In the genomic region with DNA sequence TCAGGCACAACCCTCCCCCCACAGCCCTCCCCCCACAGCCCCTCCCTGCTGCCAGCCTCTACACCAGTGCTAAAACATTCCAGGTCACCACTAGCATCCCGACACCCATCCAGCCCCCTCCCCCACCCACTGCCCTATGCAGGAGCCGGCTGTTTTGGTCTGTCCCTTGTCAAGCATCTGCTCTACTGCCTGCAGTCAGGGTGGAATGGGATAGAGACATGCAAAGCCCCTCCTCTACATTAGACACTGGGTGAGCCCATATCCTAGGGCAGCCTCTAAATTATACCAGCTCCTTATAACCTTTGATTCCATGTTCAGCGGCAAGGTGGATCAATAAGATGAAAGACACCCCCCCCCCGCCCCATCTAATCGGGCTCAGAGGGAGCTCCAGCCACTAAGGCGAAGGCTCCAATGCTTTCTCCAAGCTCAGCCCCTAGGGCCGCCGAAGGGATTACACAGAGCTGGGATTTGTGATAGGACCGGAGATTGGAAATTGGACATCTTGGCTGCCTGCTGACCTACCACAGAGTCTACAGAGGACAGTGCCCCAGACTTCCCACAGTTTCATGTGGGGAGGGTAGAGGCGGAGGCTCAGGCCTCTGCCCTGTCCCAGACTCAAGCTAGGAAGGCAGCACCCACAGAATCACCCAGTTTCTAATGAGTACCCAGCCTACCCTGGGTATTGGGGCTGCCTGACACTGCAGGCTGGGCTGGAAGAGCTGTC, we compare ENCODE assay signal across 25 mouse cellular contexts. TPM values are rescaled to one million over a fixed set of nuclear protein-coding genes. Genes with fewer than 3 reads are reported as not detected.
A peak's percentile ranks its signal among the peaks of the same experiment; 100 is the strongest.
DNase-seq lines count a peak whose midpoint lies in the region; ATAC-seq and TF ChIP-seq lines count a peak whose summit lies in the region.
"Had no signal": no experiment of that assay in that cellular context is flagged by ENCODE, and none has a peak within 500 bp of the region (broad histone marks: within the 10 kb centered on the region; RNA-seq: fewer than 3 reads in every experiment).

No protein-coding gene starts in this region.

- H3K4me3 ChIP-seq in heart, embryonic 10.5 days, result 0 out of 2 replicates have a peak overlapping the region, but pooled peaks have one; percentile 22
- H3K4me3 ChIP-seq in midbrain, embryonic 14.5 days (replicated peaks; ENCODE audit: low read depth, low read length), result no peak overlapping the region
- no peak overlapping the region for H3K4me3 ChIP-seq in forebrain, postnatal 0 days (ENCODE audit: low read depth, low read length)
- H3K4me3 ChIP-seq: heart, embryonic 12.5 days; hindbrain, embryonic 13.5 days; limb, embryonic 13.5 days; liver, embryonic 12.5 days had no signal

- H3K9ac ChIP-seq in midbrain, embryonic 14.5 days (replicated peaks; ENCODE audit: low read length), result no peak overlapping the region
- no peak overlapping the region for H3K9ac ChIP-seq in forebrain, postnatal 0 days
- H3K9ac ChIP-seq: heart, embryonic 12.5 days; hindbrain, embryonic 13.5 days; limb, embryonic 13.5 days; liver, embryonic 12.5 days had no signal

- peaks cover 49% of the 10 kb centered on the region for H3K4me1 ChIP-seq in heart, embryonic 10.5 days
- peaks cover 46% of the 10 kb centered on the region for H3K4me1 ChIP-seq in midbrain, embryonic 14.5 days (ENCODE audit: control insufficient read depth, insufficient read depth, low read length)
- H3K4me1 ChIP-seq in forebrain, postnatal 0 days (ENCODE audit: insufficient read depth), result peaks cover 8% of the 10 kb centered on the region

- peak overlapping the region; percentile 7; the same call in 1 of the 2 replicates for H3K27ac ChIP-seq in heart, embryonic 10.5 days
- H3K27ac ChIP-seq in midbrain, embryonic 14.5 days (replicated peaks; ENCODE audit: low read depth, low read length), result peak overlapping the region; percentile 28; the same call in 1 of the 2 replicates
- no peak overlapping the region for H3K27ac ChIP-seq in forebrain, postnatal 0 days (ENCODE audit: low read depth, low read length)
- H3K27ac ChIP-seq: kidney, postnatal 0 days; limb, embryonic 13.5 days; liver, embryonic 12.5 days had no signal

- ATAC-seq in midbrain, embryonic 14.5 days (ENCODE audit: low FRiP score, low TSS enrichment), result no peak
- ATAC-seq in forebrain, postnatal 0 days, result no peak
- ATAC-seq: forebrain, embryonic 16.5 days; inflammation-experienced regulatory T-cells, adult 6 months; liver, embryonic 12.5 days had no signal

- no peak overlapping the region for H3K4me2 ChIP-seq in midbrain, embryonic 14.5 days (ENCODE audit: low read length)
- H3K4me2 ChIP-seq in forebrain, postnatal 0 days (ENCODE audit: low read depth), result no peak overlapping the region
- H3K4me2 ChIP-seq: heart, embryonic 12.5 days; hindbrain, embryonic 13.5 days; limb, embryonic 13.5 days; liver, embryonic 12.5 days had no signal

- DNase-seq in heart, embryonic 10.5 days (ENCODE audit: low spot score), result no peak
- no peak for DNase-seq in heart, postnatal 4 days
- DNase-seq in cerebellum, adult 18-20 months, result peak; percentile 46 to 60
- DNase-seq in cerebellum, adult 9-11 months, result peak; percentile 70
- DNase-seq in midbrain, embryonic 14.5 days, result no peak
- DNase-seq in lung, postnatal 14 days, result no peak
- no peak for DNase-seq in gastrocnemius, postnatal 25 days
- no peak for DNase-seq in forebrain, postnatal 0 days
- DNase-seq: adrenal gland, postnatal 25 days; embryo, embryonic 11 days; heart, postnatal 14 days; kidney, adult 18-20 months; layer of hippocampus, adult 9-11 months; lung, adult 18-20 months; right cerebral cortex, adult 18-20 months; thymus, adult 18-20 months; thymus, postnatal 36 days had no signal

- TF ChIP-seq CTCF in forebrain, postnatal 0 days (IDR thresholded peaks at IDR 0.05; ENCODE audit: low read depth), result no peak

- no peaks in the 10 kb centered on the region for H3K9me3 ChIP-seq in heart, embryonic 10.5 days
- H3K9me3 ChIP-seq in midbrain, embryonic 14.5 days (ENCODE audit: control insufficient read depth, low read length), result no peaks in the 10 kb centered on the region
- H3K9me3 ChIP-seq in forebrain, postnatal 0 days (ENCODE audit: low read length), result no peaks in the 10 kb centered on the region
- H3K9me3 ChIP-seq: heart, embryonic 12.5 days; hindbrain, embryonic 13.5 days; limb, embryonic 13.5 days; liver, embryonic 12.5 days had no signal

- H3K36me3 ChIP-seq in heart, embryonic 10.5 days, result 0 out of 2 replicates have a peak, but pooled peaks cover 4% of the 10 kb centered on the region
- H3K36me3 ChIP-seq in midbrain, embryonic 14.5 days (ENCODE audit: control insufficient read depth, insufficient read depth, low read length), result peaks cover 39% of the 10 kb centered on the region
- peaks cover 33% of the 10 kb centered on the region for H3K36me3 ChIP-seq in forebrain, postnatal 0 days (ENCODE audit: insufficient read depth)
- H3K36me3 ChIP-seq: heart, embryonic 12.5 days; liver, embryonic 12.5 days had no signal

- H3K27me3 ChIP-seq in heart, embryonic 10.5 days (ENCODE audit: insufficient read depth, poor library complexity, severe bottlenecking), result peaks cover 85% of the 10 kb centered on the region
- no peaks in the 10 kb centered on the region for H3K27me3 ChIP-seq in midbrain, embryonic 14.5 days (ENCODE audit: control insufficient read depth, insufficient read depth, low read length)
- no peaks in the 10 kb centered on the region for H3K27me3 ChIP-seq in forebrain, postnatal 0 days (ENCODE audit: insufficient read depth, low read length)
- H3K27me3 ChIP-seq: limb, embryonic 13.5 days had no signal

- WGBS in heart, embryonic 10.5 days, result 54% methylated on average over 10 of the region's 10 CpGs
- WGBS in midbrain, embryonic 14.5 days, result 40% methylated on average over 10 of the region's 10 CpGs
- WGBS in forebrain, postnatal 0 days, result 57% methylated on average over 10 of the region's 10 CpGs

RNA-seq across cellular contexts. Expression of a gene that starts 26.4 kb away (rescaled TPM):
- polyA plus RNA-seq in heart, embryonic 10.5 days (2016; fragmentation: Nextera tagmentation; extraction: Ambion mirVana), result 0.48 and 0.88 TPM in 2 replicates
- 1 to 10 TPM; 1.6 to 1.8 TPM for total RNA-seq in heart, postnatal 4 days (2021)
- 0.19 and 0.50 TPM in 2 replicates for polyA plus RNA-seq in midbrain, embryonic 14.5 days (2014; fragmentation: Nextera tagmentation; extraction: Ambion mirVana)
- total RNA-seq in gastrocnemius, postnatal 25 days (2021), result under 1 TPM; 0.90 to 0.94 TPM
- total RNA-seq in forebrain, postnatal 0 days (2014; rRNA removed), result 1.1 and 1.6 TPM in 2 replicates
- polyA plus RNA-seq in forebrain, postnatal 0 days (2015; fragmentation: Nextera tagmentation; extraction: Ambion mirVana), result 0.97 and 0.98 TPM in 2 replicates

RNA-seq across cellular contexts. Expression of a gene that starts 54.8 kb away (rescaled TPM):
- polyA plus RNA-seq in heart, embryonic 10.5 days (2016; fragmentation: Nextera tagmentation; extraction: Ambion mirVana), result 1.5 and 2.4 TPM in 2 replicates
- 10 to 100 TPM; 48.7 to 52.8 TPM for total RNA-seq in heart, postnatal 4 days (2021)
- polyA plus RNA-seq in midbrain, embryonic 14.5 days (2014; fragmentation: Nextera tagmentation; extraction: Ambion mirVana), result 20.1 and 22.7 TPM in 2 replicates
- 1 to 10 TPM; 2.0 to 3.2 TPM for total RNA-seq in gastrocnemius, postnatal 25 days (2021)
- 47.1 and 62.9 TPM in 2 replicates for total RNA-seq in forebrain, postnatal 0 days (2014; rRNA removed)
- 5.3 and 5.8 TPM in 2 replicates for polyA plus RNA-seq in forebrain, postnatal 0 days (2015; fragmentation: Nextera tagmentation; extraction: Ambion mirVana)
- total RNA-seq: granulocyte monocyte progenitor cell, adult 5-6 weeks had no signal
- polyA plus RNA-seq: inflammation-experienced regulatory T-cells, adult 6 months had no signal

Comparison
In these comparisons a context has a peak if more than half of its experiments do, and no peak if none do; other contexts are left out.
1. DNase-seq: peak in cerebellum, adult 18-20 months (2 of 2) and cerebellum, adult 9-11 months (single experiment); none in heart, embryonic 10.5 days (single experiment), heart, postnatal 4 days (single experiment), midbrain, embryonic 14.5 days (single experiment), lung, postnatal 14 days (single experiment), gastrocnemius, postnatal 25 days (single experiment) and forebrain, postnatal 0 days (single experiment).
2. RNA of a gene that starts 54.8 kb away (total RNA-seq): 47.1 to 62.9 TPM in forebrain, postnatal 0 days and 48.7 to 52.8 TPM in heart, postnatal 4 days; 2.0 to 3.2 TPM in gastrocnemius, postnatal 25 days; every median in the first group is over 10 times any median in the second.